Mouse (Mus musculus): ENCODE data around the gene Alg9.
"Not testable (repeated sequence)": the region's sequence is repeated elsewhere in the genome, so short reads cannot be mapped to it uniquely, and the experiment has no call there.

Alg9 gene

DNA sequence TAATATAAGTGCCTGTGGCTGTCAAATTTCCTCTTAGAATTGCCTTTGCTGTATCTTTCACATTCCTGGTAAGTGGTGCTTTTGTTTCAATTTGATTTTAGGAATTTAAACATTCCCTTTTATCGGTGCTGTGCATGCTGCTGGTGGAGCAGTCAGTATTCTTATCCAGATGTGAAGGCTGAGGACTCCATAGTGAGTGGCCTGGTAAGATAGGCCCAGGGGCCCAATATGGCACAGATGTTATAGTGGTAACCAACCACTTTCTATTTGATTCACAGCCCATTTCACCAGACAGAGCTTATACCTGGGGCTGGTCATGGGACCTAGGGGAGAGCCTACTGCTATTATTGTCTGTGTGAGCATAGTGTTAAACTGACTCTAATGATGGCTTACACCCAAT is 41.7 kb downstream of the Alg9 start:
- DNase-seq (ENCODE audit: low spot score) = no peak

DNA sequence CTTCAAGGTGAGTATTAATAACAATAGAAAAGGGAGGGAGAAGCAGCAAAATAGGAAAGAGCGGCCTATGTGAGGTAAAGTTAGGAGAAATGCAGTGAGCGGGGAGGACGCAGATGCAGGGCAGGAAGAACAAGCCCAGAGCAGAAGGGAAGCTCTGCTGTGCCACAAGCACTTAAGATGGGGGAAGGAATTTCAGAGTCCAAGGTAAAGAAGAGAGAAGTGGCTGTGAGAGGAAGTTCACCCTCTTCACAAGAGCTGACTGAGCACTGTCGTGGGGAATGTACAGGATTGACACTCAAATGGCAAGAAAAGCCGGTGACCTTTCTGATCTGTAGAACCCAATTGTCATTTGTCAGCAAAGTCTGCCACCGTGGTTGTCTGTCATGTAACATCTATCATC is 43.2 kb downstream of the Alg9 start:
- no peak for DNase-seq (ENCODE audit: low spot score)

DNA sequence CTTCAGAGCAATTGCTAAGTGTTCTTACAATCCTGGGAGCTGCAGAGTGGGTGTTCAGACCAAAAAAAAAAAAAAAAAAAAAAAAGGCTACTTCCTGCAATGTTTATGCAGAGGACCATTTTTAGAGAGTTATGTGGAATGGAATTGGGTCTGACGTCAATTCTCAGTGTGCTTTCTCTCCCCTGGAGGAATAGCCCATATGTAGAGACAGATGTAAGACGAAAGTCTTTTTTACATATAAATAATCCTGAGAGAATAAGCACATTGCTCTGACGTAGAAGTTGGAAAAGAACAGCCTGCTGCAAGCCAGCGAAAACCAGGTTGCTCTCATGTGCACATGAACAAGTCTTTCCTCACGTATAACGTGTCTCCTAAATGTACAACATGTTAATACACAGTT is 44.9 kb downstream of the Alg9 start:
- DNase-seq (ENCODE audit: low spot score) = no peak

DNA sequence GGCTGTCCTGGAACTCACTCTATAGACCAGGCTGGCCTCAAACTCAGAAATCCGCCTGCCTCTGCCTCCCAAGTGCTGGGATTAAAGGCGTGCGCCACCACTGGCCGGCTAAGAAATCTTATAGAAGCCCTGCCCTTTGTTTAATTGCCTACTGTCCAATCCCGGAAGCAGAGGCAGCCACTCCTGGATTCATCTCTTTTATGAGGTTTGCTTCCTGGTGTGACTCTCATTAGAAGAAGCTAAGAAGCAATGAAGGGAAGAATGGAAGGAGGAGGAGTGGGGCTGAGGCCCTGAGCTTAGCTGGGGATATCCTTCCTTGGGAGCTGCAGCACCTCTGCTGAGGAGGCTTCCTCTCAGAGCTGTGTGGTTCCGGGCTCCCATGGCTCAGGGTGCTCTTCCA is 46.8 kb downstream of the Alg9 start:
- DNase-seq (ENCODE audit: low spot score) = no peak

DNA sequence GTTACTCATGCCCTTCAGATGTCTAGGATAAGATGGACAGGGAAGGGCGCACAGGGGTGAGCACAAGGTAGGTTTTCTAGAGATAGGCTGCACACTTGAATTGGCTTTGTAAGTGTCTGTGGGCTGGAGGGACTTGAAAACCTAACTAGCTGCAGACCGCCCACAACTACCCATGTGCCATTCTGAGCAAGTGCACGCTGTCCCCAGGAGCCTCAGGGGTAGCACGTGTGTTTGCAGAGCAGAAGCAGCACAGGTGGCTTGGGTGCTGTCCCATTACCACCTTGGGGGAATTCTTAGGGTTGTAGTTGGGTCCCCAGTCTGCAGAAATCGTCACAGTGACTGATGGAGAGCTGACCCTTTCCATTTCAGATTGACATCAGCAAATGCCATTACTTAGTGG is 47.4 kb downstream of the Alg9 start:
- no peak for DNase-seq (ENCODE audit: low spot score)

DNA sequence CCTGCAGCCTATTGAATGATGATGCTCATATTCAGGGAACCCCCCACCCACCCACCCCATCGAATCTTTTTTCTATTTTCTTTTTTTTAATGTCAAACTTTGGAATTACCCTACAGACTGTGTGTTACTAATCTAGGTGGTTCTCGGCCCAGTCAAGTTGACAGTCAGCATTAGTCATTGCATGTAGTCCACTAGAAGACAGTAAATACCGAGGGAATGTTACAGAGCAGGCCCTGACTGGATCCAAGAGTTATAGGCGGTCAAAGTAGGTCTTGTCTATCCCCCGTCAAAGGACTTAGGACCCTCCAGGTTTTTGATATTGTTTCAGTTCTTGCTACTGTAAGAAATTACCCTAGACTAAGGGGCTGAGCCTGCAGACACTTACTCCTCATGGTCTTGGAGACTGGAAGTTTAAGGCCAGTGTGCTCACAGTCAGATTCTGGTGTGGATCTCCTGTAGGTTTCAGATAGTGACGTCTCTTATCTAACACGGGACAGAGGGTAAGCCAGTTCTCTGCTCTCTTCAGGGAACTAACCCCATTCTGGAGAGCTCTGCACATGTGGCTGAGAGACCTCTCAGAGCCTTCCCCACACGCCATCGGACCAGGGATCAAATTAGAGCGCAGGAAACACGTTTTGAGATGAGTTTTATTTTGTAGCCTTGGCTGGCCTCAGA is 49.1 kb downstream of the Alg9 start:
- DNase-seq (ENCODE audit: low spot score) = no peak

DNA sequence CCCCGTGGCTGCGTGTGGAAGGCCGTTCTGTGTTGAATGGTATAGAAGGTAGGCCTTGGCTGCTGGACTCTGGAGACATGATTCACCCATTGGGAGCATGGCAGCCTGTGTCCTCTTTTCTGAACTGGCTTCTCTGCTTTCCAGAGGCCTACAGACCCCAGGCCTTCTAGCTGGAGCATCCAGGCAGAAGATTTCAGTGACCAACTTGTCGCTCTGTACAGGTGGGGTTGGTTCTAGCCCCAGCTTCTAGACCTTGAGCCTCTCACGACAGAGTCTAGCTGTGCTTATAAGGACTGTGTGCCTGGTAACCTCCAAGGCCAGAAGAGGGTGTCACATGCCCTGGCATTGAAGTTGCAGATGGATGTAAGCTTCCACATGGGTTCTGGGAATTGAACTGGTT is 56.7 kb downstream of the Alg9 start:
- no peak for DNase-seq (ENCODE audit: low spot score)

DNA sequence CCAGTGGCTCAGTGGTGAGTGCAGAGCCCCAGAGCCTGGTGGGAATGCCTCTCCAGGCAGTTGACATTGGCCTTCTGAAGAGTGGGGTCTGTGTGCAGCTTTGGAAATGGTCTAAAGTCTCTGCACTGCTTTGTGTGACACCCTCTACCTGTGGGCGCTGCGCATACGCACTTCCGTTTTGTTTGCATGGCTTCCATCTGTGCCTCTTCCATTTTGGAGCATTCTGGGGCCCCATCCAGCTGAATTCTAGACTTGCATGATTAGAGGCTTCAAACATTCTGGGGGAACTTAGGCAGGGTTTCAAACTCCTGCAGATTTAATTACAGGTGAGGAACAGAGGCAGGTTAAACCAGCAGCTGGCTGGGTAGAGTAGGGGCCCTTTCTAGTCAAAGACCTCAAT is 57.3 kb downstream of the Alg9 start:
- DNase-seq (ENCODE audit: low spot score) = peak; percentile 43

DNA sequence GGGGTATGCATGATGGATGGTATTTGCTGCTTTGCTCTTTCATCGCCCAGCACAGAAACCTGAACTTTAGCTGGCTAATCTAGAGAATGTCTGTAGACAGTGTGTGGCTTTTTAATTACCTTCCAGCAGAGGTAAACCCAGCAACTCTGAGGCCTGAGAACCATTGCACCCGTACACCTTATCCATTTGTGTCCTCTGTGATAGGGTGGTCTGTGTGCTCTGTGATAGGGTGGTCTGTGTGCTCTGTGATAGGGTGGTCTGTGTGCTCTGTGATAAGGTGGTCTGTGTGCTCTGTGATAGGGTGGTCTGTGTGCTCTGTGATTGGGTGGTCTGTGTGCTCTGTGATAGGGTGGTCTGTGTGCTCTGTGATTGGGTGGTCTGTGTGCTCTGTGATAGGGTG is 57.8 kb downstream of the Alg9 start:
- not testable (repeated sequence) for DNase-seq (ENCODE audit: low spot score)

DNA sequence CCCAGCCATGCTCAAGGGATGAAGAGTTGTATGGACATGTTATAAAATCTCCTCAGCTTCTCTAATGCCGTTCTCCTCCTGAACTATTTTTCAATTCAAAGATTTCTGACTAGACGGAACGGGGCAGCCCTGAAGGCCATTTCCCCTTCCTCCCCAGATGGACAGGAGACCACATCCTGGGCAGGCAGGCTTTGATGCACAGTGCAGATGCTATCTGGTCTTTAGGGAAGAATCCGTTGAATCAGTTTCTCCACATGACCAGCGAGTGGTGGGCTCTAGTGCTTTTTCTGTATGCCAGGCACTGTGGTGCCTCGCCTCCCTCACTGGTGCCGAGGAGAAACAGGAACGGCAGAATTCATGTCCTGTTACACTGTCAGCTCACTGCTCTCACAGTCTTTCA is 59.0 kb downstream of the Alg9 start:
- DNase-seq (ENCODE audit: low spot score) = no peak

DNA sequence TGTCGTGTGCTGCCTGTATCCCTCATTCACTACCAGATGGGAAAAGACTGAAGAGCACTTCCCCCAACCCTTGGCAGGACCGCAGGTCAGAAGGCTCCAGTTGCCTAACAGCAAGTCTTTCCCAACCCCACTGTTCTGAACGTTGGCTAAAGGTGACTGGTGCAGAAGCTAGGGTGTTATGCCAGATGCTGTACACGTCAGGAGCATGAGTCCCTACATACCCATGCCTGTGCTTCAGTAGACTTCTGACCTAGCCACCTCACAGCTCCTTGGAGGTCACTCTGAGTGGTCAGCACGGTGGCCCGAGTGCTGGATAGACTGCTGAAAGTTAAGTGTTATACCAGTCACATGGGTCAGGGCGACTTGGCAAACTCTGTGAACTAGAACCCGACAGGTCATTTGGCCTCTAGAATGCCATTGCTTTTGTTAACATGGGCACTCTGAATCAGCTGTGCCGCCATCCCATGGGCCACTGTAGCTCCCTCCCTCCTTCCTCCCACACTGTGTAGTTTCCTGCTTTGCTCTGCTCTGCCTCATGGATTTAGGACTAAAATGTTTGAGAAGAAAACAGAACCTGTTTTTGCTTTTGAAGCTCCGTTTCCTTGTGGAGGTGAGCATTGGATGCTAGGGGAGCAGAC is 60.4 kb downstream of the Alg9 start:
- no peak for DNase-seq (ENCODE audit: low spot score)

DNA sequence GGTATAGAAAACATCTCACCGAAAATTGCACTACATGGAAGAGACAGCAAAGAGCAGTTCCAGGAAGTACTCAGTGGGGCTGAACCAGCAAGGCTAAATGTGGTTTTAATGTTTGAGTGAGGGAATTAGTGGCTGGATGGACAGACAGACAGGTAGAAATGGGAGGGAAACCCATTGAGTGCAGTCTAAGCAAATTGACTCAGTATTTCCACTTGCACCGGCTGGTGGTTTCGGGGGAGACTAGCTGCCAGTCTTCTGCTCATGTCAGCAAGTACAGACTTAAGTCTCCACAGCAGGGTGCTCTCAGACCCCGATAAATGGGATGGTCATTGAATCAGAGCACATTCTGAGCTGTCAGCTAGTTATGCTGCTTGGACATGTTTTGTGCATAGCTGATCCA is 61.3 kb downstream of the Alg9 start:
- no peak for DNase-seq (ENCODE audit: low spot score)

DNA sequence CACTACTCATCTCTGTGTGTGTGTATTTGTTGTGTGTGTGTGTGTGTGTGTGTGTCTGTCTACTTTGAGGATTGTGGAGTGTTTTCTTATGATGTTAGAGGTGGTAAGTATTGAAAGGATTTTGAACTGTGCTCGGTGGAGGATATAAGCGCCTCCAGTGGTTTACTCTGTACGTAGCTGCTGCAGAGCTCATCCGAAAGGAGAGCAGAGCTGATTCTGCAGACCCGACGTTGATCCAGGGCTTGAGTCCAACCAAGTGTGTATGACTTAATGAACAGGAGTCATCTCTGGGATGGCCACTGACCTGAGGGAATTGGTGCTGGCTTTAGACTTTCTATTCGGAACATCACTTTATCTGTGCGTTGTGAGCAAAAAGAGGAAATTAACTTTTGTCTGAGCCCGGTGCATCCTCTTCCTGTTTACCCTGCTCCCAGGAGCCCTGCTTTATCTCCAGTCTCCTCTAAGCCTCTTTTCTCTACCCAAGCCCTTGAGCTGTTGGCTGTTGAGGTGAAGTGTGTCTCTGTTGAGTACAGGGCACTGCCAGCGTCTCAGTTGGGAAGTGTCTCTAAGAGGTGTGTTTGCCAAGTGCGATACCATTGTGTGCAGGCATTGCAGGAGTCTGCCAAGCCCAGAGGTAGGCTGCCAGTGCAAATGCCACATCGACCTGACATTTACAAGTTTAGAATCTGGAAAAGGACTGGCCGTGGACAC is 66.4 kb downstream of the Alg9 start:
- DNase-seq (ENCODE audit: low spot score) = no peak

DNA sequence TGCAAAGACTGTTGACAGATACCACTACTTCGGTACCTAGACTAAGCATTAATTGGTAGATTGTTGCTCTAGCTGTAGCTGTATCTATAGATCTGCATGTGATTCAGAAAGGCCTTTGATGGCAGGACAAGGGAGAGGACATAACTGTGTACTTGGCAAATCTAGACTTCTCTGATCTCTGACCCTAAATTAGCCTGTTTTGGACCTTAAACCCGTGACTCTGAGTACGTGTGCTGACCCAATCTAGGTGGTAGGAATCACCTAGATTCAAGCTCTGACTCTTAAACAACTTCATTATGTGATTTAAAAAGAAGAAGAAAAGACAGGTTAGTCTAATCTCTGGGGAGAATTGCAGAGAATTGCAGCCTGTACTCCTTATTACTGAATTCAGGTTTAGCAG is 70.3 kb downstream of the Alg9 start, which contains the start of gene Ppp2r1b:
Ppp2r1b (plus strand) TSS at position 221 of the 400 bp plus-strand sequence.
- DNase-seq (ENCODE audit: low spot score) = no peak

DNA sequence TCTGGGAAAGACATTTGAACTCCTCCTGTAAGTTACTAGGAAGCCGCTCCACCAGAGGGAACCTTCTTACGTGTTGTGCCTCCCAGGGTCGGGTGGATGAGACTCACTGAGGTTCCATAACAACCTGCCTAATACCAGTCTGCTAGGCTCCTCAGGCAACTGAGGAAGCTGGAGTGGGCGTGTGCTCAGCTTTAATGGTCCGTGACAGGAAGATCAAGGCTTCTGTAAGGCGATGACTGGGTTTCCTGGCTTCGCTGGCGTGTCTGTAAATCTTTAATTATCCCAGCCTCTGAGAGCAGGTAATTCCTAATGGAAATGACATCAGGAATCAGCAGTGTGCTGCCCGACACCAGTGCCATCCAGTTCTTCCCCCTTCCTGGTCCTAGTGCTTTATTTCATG is 70.7 kb downstream of the Alg9 start:
- no peak for DNase-seq (ENCODE audit: low spot score)

DNA sequence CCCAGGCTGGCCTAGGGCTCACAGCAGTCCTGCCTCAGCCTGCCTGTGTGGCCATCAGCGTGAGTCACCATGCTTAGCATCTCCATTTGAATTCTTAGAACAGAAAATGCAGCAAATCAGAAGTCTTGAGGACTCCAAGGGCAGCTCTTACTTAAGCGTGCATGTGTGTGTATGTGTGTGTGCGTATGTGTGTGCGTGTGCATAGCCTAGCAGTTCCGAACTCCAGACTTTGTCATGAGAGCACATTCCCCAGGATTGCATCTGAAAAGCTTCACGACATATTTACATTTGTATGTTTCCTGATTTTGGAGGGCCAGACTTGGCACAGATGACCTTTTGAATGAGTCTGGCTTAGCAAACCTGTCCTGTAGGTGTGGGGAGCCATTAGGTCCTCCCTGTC is 72.3 kb downstream of the Alg9 start:
- no peak for DNase-seq (ENCODE audit: low spot score)

DNA sequence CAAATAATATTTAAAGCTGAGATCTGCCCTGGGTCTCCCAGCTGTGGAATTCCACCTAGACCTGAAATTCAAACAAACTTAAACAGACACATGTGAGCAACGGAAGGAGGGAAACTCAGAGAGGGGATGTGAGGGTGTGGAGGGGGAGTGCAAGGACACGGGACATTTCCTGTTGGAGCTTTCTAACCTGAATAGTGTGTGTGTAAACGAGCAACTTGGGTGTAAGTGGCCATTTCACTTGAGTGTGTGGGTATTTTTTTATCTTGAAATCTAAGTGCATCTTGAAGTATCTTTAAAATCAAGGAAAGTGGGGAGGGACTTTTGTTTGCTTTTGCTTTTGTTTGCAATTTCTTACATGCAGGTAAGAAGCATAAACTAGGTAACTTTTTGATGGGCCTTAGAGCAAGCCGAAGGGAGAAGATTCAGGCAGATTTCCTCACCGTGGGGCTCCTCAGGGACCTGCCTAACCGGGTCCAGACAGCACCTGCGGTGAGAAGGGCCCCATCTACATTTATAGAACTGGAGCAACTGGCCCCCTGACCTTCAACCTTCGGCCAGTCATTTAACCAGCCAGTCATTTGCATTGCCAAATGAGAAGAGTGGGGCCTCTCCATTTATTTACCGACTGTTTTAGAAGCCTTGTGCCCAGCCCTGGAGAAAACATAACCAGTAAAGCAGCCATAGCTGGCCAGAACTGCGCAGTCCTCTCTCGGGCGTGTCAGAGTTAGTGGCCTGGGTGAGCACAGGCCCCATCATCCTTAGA is 73.0 kb downstream of the Alg9 start:
- no peak for DNase-seq (ENCODE audit: low spot score)

DNA sequence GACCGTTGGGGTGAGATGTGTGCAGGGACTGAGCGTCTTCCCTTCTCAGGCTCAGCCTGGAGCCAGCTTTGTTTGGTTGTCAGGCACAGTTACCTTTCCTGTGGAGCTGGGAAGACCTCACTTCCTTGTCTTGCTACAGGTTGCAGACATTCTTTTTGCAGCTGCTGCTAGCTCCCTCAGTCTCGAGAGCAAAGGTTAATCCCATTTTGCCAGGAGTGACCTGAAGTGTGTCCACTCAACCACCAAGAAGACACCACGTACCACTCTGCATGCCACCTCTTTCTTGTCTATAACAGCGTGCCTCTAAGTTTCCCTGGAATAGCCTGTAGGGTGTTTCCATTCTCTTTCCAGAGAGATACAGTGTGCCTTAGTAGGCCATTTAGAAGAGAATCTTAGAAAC is 74.0 kb downstream of the Alg9 start:
- no peak for DNase-seq (ENCODE audit: low spot score)

DNA sequence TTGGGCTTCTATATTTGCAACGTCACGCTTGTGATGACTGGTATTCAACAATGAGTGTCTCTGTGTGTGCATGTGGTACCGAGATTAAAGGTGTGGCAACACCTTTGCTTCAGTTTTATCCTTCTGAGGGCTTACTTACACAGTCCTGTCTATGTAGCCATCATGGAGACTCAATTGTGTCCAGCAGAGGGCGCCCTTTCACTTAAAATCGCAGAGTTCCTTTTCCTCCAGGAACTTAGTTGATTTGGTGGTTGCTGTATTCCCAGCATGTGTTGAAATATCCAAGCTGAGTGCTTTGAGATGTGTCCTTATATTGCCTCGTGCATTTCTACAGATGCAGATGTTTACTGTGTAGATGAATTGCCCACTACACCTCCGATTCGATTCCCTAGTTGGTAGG is 74.4 kb downstream of the Alg9 start:
- DNase-seq (ENCODE audit: low spot score) = peak; percentile 94

DNA sequence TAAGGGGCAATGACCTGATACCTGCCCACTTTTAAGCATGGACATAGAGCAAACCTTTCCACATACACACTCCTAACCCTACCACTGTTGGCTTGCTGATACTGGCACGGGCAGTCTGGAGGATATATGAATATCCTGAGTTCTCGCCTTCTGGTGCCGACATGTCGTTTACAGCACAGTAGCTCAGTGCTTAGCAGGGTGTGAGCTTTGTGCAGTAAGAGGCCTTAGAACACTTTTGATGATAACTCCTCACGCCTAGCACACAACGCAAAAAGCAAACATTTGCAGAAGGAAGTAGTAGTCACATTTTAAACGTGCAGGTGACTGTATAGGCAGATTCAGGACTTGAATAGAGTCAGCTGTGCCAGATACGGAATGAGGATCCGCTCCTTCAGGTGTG is 74.9 kb downstream of the Alg9 start:
- no peak for DNase-seq (ENCODE audit: low spot score)

DNA sequence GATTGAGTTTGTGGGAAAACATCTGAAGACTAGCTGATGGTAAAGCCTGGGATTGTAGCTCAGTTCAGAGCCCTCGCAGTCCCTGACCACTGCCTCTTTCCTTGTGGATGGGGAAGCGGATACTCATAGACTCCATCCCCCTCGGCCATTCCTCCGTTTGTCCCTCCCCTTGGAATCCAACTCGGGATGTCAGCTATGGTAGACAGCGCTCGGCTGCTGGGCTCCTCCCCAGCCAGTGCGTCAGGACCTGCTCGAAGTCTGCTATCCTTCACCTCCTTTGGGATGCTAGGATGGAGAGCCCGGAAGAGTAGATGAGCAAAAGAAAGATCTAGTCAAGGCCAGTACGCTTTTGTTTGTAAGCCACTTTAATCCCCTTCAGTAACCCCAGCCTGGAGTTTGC is 75.5 kb downstream of the Alg9 start:
- no peak for DNase-seq (ENCODE audit: low spot score)

DNA sequence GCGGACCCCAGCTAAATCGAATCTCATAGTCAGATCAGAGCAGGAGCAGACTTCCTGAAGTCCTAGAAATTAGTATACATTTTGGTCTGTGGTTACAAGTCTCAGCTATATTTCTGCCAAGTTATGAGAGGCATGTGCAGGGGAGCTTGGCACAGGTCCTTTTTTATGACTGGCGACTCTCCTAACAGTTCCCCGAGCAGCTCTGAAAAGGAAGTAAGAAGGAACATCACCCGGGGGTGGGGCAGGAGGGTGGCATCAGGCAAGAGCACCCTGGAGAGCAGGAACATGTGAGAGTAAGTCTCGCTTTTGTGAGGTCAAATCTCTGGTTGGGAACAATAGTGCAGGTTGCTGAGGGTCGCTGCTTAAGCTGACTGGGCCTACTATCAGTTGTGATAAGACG is 75.9 kb downstream of the Alg9 start:
- DNase-seq (ENCODE audit: low spot score) = no peak
